Mouse (Mus musculus) heart, adult 8-10 months (tissue): Measurements from ENCODE around the gene Abhd10. TPM values are rescaled to one million over a fixed set of nuclear protein-coding genes. Genes with fewer than 3 reads are reported as not detected.

Source experiments
- DNase-seq: peaks from one replicate; pipeline ENCODE4 v3.0.0; 2022; ENCODE audit warnings: low spot score
- total RNA-seq, 4 experiments: library from RNA; stranded (reverse); gene quantifications; 2 replicates each; pipeline ENCODE4 v1.2.4; 2022

The Abhd10 gene
- total RNA-seq, 4 experiments from 2014 or later: 16.5 to 20.8 (median 17.1) TPM

DNA sequence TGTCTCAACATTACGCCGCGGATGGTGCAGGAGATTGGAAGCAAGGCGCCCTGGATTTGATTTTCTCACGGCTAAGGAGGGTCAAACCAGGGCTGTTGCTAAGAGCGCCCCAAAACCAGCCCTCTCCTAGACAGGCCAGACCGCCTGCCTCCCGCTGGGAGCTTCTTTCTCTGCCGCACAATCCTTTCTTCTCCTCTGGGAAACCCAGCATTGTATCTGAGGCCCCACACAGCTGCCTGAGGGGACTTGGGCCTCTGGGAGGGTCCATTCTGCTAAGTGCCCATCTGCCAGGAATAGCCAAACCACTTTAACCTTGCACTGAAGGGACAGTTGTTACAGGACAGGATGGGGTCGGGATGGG is 18.0 kb downstream of the Abhd10 start:
- DNase-seq: no peak

DNA sequence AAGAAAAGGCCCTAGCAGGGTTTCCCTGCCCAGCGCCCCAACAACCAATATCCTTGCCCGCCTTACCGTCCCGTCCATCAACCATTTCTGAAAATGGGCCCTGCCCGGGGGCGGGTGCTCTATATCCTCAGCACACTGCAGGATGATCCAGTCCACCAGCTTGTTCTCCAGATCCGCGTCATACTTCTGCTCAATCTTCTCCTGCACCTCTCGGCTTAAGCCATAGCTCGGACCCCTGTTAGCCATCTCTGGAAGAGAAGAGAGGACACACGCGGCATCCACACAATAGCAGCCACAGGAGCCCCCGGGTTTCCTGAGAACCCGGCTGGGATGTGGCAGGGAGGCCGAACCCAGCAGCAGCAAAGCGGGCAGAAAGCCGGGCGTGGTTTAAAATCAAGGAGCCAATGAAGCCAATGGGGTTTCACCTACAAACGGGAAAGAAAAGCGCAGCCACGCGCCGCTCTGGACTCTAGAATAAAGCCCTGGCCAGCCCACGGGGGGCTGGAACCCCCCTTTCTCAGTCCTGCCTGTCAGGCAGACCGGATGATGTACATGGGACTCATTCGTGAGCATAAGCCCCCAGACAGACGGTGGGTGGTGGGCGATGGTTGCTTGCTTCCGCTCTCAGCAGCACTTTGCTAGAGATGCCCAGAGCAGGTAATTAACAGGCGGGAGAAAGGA is 18.6 kb downstream of the Abhd10 start, which contains the start of gene Tagln3:
Tagln3 (minus strand) TSS at position 548 of the 681 bp plus-strand sequence.
- no peak for DNase-seq

DNA sequence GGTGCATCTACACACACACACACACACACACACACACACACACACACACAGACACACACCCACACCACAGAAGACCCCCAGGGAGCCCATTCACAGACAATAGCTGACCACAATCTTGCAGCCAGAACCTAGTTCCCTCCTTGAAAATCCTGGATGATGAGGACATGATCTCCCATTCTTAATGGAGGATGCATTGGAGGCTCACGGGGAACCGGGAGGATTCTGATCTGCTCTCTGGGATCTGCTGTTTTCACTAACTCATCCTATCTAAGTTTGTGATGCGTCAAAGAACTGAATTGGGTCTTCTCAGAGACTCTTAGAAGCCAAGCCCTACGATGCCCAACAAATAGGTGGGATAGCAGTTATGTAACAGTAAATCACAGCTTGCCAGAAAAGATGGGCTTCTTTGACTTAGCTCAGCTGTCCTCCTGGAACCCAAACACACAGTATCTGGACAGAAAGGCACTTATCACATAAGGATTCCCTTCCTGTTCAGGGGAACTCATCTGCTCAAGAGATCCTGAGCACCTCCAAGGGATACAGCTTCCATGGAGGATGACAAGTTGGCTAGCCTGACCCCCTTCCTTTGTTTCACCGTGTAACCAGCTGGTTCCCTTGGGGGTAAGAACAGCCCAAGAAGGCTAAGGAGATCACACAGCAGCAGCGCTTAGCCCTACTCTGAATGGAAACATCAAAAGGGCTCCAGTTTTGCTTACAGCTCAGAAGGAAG is 19.4 kb downstream of the Abhd10 start:
- no peak for DNase-seq

DNA sequence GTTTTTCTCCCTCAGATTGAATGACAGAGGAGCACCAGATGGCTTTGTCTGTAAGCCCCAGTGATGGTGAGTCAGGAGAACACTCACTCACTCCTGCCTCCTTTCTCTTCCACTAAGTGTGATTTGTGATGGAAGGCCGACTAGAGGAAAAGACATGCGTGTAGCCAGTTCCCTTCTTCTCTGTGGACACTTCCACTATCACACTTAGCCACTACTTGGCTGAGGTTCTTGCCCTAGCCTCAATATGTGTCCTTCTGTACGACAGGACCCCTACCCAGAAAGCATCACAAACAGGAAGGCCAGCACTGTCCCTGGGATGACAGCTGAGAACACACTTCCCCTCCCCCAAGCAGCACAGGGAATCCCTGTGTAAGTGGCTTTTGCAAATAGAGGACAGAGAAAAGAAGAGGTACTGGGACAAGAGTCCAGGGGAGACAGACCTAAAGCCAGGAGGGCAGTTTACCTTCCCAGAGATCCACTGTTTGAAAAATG is 20.2 kb downstream of the Abhd10 start:
- DNase-seq: no peak

DNA sequence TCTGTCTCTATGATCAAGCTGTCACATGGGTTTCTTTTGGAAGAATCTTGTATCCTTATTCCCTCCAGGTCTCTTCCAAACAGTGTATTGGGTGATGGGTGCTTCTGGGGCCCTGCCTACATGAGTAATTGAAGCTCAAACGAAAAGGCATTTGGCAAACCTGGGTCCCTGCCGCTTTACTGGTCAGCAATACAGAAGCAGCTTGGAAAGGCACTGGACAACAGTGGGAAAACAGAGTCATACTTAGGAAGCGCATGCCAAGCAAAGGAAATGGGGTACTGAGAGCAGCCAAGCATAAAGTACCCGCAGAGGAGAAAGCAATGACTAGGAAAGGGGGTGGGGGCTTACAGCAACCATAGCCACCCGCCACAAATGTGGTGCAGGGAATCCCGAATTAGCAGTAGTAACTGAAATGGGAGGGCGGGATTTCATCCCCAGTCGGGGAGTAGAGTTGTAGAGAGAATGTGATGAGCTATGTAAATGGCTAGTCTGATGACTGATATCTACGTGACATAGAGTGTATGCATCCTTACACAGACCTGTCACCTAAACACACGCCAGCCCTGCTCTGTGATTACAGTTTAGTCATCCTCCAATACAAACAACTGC is 22.6 kb downstream of the Abhd10 start:
- DNase-seq: no peak

DNA sequence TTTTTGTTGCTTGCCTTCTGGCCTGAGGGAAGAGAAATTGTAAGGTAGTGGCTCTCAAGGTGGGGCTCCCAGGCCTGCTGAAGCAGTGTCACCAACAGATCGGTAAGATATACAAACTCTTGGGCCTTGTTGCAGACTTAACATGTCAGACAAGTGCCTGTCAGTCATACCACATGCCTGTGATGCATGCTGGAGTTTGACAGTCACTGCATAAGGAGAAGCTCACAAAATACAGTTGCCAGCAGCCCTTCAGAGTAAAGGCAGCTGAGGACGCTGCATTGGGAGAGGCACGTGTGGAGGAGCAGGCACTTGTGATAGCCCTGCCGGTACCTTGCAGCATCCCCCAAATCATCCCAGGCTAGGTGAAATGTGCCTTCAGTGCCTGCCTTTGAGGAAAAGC is 24.5 kb downstream of the Abhd10 start:
- DNase-seq: no peak

DNA sequence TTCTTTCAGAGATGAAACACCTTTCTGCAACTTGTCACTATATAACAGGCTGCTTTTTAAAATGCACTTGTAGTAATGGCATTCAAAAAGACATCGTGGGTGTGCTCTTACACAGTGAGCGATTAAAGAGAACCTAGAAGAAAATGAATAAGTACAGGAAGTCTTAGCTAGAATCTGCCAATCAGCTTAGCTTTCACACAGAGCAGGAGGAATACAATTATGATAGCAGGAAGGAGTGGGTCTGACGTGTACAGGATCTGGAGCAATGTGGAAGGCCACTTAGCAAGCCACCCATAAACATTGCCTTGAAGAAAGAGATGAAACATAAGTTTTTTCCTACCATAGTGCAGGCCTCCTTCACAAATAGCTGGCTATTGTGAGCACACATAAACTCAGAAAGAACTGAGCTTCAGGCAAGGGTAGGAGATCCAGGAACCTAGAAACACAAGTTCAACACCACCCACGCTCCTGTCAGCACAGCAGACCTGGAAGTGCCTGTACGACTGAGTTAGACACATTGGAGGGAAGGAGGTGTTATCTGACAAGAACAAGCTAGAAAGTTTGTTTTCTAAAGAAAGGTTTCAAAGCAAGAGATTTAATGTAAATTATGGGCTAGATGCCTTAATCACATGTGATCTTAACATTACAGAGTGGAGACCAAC is 28.1 kb downstream of the Abhd10 start:
- no peak for DNase-seq

DNA sequence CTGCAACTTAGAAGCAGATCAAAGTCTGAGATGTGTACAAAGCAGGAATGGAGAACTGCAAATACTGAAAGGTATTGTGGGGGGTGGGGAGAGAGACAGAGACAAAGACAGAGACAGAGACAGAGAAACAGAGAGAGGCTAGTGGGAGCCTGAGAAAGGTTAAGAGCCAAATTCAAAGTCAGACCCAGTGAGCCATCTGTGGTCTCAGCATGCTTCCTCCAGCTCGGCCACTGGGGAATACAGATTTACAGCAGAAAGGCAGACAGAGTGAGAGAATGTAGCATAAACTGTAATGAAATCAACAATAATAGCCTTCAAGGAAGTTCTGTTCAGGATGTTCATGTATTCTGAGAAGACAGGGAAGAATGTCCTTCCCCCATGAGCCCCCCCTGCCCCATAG is 28.9 kb downstream of the Abhd10 start:
- DNase-seq: no peak

DNA sequence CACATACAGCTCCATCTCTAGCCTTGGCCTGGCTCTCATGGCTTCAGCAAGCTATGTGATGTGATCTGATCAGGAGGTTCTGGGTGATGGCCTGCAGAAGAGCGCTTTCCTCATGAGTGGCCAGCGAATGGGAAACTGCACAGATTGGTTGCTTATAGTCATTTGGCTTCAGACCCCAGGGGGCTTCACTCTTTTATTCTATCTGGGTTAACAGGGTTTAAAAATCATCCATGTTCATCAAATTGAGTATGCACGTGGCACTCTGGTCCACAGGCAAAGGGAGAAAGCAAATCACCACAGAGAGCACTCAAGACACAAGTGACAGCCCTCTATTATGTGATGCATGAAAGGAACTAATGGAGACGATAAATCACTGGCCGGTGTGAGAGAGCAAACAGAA is 29.5 kb downstream of the Abhd10 start:
- DNase-seq: no peak

DNA sequence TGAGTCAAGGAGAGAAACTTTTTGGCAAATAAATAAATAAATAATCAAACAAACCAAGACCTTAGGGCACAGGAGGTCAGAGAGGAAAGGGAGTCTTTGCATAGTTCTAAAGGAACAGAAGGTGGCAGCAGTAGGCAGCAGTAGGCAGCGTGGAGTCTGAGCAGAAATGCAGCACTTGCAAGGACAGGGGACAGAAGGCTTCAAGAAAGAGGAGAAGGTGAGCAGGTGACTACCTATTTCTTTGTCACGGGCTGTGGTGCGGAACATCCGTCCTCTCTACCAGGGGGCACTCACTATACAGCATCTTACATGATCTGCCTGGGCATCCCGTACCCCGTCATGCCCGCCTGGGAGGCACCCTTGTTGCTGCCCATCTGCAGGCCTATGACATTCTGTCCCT is 31.5 kb downstream of the Abhd10 start:
- DNase-seq: no peak

DNA sequence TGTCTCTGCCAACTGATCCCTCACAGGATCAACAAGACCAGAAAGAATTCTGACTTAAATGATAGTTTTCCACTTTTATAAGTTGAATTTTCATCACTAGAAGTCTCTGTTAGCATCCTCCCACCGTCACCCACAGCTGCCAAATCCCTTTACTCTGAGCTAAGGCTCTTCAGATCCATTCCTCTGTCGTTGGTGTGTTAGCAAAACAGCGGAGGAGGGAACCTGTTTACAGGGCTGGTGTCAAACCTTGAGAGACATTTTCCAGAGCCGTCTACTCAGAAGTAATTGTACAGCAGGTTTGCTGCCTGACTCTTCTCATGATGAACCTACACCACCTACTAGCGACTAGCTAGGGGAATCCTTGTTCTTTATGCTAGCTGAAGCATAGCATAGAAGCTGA is 43.5 kb downstream of the Abhd10 start:
- DNase-seq: no peak

DNA sequence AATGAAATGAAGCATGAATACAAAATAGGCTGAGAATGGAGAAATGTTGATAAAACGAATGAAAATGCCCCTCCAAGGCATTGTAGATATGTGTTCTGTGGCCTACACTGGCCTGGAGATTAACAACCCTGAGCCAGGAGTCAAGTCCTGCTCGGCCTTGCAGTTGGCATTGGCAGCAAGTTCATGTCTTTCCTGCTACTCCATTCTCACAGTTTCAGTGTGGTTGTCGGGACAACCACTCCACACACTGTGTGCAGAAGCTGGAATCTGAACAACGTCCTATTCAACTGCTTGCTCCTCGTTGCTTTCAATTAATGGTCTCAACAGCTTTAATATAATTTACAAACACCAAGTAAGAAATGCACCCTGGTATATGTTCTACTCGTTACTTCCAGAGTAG is 44.8 kb downstream of the Abhd10 start:
- no peak for DNase-seq

DNA sequence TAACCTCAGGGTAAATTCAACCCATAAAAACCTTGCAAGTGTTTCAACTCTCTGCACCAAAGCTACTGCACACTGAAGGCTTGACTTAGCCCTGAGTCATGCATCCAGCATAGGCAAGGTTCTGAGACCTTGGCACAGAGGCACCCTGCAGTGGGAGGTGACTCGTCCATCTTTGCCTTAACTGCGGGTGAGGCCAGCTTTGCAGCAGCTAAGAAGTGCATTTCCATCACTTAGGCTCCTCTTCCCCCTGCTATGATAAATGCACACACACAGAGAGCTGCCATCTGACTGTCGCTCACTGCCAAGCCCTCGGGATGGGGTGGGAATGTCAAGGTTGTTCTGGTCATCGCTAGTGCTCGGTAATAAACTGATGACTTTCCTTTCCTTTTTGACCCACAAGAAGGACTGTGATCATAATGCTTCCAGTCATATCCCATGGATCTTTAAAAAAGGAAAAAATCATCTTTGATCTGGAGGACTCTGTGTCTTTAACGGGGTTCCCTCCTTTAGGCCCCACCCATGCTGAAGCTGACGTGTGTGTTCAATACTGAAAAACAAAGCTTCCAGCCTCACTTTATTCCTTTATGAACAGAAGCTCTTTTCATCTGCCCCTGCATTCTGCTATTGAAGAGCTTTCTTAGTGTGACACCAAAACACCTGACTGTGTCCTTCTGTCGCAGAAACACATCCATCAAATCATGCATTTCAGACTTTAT is 47.2 kb downstream of the Abhd10 start:
- DNase-seq: no peak

DNA sequence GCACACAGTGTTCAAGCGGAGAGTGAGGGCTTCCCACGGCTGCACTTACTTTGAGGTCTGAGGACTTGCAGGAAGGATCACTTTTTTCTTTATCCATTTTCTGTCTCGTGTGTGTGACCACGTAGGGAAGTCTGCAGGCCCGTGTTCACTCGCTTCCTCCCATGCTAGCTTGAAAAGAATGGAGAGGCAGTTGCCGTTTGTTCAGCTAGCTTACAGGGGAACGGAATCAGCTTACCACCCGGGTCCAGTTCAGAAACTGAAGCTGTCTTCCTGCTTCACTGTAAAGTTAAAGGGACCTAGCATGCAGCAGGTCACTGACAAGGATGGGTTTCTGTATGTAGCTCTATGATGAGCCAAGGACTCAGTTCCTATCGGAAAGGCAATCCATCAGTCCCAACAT is 49.2 kb downstream of the Abhd10 start, which contains the start of gene Tmprss7:
Tmprss7 (minus strand) TSS at position 101 of the 400 bp plus-strand sequence.
- no peak for DNase-seq

DNA sequence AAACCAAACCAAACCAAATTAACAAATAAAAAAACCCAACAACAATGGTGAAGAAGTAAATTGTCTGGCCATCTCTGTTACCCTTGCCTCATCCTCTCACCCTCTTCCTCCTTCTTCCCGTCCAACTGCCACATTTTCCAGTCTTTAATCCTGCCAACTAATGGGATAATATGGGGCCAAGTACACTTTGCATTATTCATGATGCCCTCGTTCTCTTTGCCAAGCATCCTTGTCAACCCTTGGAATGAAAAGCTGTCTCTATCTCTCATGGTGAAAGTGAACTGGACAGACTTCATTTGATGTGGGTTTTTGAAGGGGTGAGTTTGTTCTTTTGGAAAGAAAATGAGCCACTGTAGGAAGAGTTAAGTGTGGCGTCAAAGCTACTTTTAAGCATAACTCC is 49.9 kb downstream of the Abhd10 start:
- no peak for DNase-seq

DNA sequence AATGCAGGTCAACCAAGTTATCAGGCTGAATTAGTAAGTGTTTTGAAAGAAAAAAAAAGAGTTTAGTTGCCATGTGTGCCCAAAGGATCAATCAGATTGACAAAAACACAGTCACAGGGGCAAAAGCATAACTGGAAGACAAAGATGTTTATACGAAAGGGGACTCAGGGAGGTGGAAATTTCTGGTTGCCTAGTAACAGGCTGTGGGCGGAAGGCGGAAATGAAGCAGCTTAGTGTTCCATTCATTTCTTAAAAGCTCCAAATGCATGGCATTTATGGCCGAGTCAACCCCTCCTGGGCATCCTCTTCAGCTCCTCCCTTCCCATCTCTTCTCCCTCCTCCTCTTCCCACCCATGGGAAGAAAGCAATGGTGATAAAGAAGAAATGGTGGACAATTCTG is 52.6 kb downstream of the Abhd10 start:
- no peak for DNase-seq

DNA sequence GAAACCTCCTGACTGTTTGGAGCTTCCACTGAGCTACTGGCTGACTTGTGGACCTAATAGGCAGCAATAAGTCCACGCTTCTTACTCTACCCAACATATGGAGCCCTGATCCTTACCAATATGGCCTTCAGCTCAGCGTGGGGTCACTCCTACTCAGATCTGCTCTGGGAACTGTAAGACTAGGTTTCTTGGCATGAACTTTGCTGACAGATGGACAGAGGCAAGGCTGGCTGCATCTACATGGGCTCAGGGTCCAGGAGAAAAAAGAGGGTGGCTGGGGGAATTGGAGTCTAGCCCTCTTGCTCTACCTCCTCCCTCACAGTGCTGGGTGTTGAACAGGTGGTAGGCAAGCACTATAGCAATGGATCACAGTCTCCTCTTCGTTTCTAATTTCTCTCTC is 55.9 kb downstream of the Abhd10 start:
- DNase-seq: no peak

DNA sequence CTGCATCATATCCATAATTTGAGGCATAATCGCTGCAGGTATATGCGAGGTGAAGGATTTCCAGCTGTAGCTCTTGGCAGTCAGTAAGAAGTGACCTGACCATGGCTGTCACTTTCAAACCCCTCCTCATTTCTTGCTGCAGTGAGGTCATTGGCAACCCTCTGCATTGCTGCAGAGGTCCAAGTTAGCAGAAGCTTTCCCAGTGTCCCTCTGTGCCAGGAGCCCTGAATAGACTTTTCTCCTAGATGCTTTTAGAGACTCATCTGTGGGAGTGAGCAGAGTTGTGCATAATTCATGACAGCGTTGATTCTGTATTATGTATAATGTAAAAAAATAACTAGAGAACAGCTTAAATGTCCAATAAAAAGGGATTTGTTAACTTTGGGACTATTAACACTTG is 57.5 kb downstream of the Abhd10 start:
- DNase-seq: no peak

DNA sequence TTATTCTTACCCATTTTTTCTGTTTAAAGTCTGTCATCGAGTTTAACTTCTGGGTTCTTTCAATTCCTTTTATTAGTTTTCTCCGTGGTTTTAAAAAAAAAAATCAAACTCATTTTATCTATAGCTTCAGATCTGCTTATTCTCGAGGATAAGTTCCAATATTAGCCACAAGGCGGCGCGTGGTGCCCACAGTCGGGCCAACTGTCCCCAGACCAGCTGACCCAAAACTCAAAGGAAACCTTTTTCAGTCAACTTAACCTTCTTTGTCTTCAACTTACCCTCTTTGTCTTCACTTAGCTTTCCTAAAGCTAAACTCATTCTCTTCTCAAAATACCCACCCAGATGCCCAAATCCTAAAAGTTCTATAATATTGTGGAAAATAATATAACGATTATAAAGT is 57.9 kb downstream of the Abhd10 start:
- DNase-seq: peak; percentile 58
